Mouse (Mus musculus) c-Kit-negative CD71-positive TER-119-positive erythroid progenitor cells, embryonic 14.5 days (primary cell): ENCODE measurements around the gene Kcnt1.

ENCODE experiments used
- DNase-seq: peaks from one replicate; pipeline ENCODE4 v3.0.0-alpha.2; 2013; ENCODE audit warnings: low read depth, low spot score

The Kcnt1 gene

GRCm38 (mm10) chr2:25877736-25878268 is 14.3 kb downstream of the Kcnt1 start:
- no peak for DNase-seq

- no peak for DNase-seq
These were observed 15.0 kb downstream of the Kcnt1 start for GRCm38 (mm10) chr2:25878516-25878915.

GRCm38 (mm10) chr2:25879061-25879460 is 15.5 kb downstream of the Kcnt1 start:
- DNase-seq: no peak

- no peak for DNase-seq
These were observed 18.7 kb downstream of the Kcnt1 start for GRCm38 (mm10) chr2:25882276-25882675.

- no peak for DNase-seq
These were observed 21.2 kb downstream of the Kcnt1 start for GRCm38 (mm10) chr2:25884756-25885155.

- peak; percentile 33 for DNase-seq
These were observed 23.7 kb downstream of the Kcnt1 start for GRCm38 (mm10) chr2:25887226-25887625.

- no peak for DNase-seq
These were observed 24.6 kb downstream of the Kcnt1 start for GRCm38 (mm10) chr2:25888144-25888543.

GRCm38 (mm10) chr2:25892440-25892839 is 28.9 kb downstream of the Kcnt1 start:
- no peak for DNase-seq

GRCm38 (mm10) chr2:25898970-25899369 is 35.4 kb downstream of the Kcnt1 start:
- DNase-seq: no peak

GRCm38 (mm10) chr2:25909872-25910271 is 46.3 kb downstream of the Kcnt1 start:
- no peak for DNase-seq

- no peak for DNase-seq
These were observed 49.7 kb downstream of the Kcnt1 start for GRCm38 (mm10) chr2:25913247-25913646.

- no peak for DNase-seq
These were observed 50.7 kb downstream of the Kcnt1 start for GRCm38 (mm10) chr2:25914201-25914600.

- no peak for DNase-seq
These were observed 51.3 kb downstream of the Kcnt1 start for GRCm38 (mm10) chr2:25914821-25915220.

GRCm38 (mm10) chr2:25918408-25918807 is 54.9 kb downstream of the Kcnt1 start:
- no peak for DNase-seq

GRCm38 (mm10) chr2:25919972-25920371 is 56.4 kb downstream of the Kcnt1 start:
- DNase-seq: no peak

- DNase-seq: no peak
These were observed 60.3 kb downstream of the Kcnt1 start for GRCm38 (mm10) chr2:25923799-25924198.

- DNase-seq: no peak
These were observed 61.4 kb downstream of the Kcnt1 start for GRCm38 (mm10) chr2:25924934-25925333.

- DNase-seq: no peak
These were observed 64.3 kb downstream of the Kcnt1 start for GRCm38 (mm10) chr2:25927821-25928220.

GRCm38 (mm10) chr2:25931249-25931859 is 67.8 kb downstream of the Kcnt1 start:
- no peak for DNase-seq

- DNase-seq: no peak
These were observed 77.0 kb downstream of the Kcnt1 start for GRCm38 (mm10) chr2:25940503-25940902.

GRCm38 (mm10) chr2:25943822-25944221 is 80.3 kb downstream of the Kcnt1 start:
- no peak for DNase-seq

GRCm38 (mm10) chr2:25947950-25948349 is 84.4 kb downstream of the Kcnt1 start:
- no peak for DNase-seq

GRCm38 (mm10) chr2:25949291-25949690 is 85.8 kb downstream of the Kcnt1 start:
- DNase-seq: no peak
